Mouse (Mus musculus): Measurements from ENCODE around the gene Jak3.
A peak's percentile ranks its signal among the peaks of the same experiment; 100 is the strongest.

The Jak3 gene

DNA sequence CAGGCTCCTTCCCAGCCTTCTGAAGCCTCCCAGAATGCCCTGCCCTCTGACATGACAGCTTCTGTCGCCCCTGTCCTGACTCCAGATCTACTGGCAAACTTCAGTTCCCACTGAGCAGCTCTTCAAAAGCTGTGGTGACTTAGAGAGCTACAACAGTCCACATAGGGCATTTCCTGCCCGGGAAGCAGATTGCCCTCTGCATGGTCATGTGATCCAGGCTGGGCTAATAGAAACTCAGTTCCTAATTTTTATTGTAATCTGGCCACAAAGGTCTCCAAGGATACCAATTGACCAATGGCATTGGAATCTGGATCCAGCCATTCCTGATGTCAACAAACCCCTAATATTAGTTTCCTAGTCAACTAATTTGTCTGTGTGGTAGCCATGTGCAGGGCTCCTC, 44.2 kb upstream of the Jak3 start:
- no peaks in the 10 kb centered on the region for H3K36me3 ChIP-seq (ENCODE audit: insufficient read depth, low read length)
- peaks cover 44% of the 10 kb centered on the region for H3K27me3 ChIP-seq (ENCODE audit: insufficient read depth, low read length)
- peaks cover 77% of the 10 kb centered on the region for H3K4me1 ChIP-seq (replicated peaks; ENCODE audit: low read depth, low read length)
- no peak for TF ChIP-seq POU5F1 (IDR thresholded peaks at IDR 0.05; ENCODE audit: borderline replicate concordance, low read length)
- no peak for TF ChIP-seq CTCF (conservative IDR thresholded peaks at IDR 0.05; ENCODE audit: low read length)
- TF ChIP-seq NANOG (IDR thresholded peaks at IDR 0.05; ENCODE audit: borderline replicate concordance, low read length) = no peak
- no peak overlapping the region for H3K4me3 ChIP-seq (replicated peaks; ENCODE audit: low read length)
- no peaks in the 10 kb centered on the region for H3K9me3 ChIP-seq (ENCODE audit: low read length)

- peaks cover 73% of the 10 kb centered on the region for H3K4me1 ChIP-seq (replicated peaks; ENCODE audit: low read depth, low read length)
- H3K4me3 ChIP-seq (replicated peaks; ENCODE audit: low read length) = peak overlapping the region; percentile 30; the same call in 1 of the 2 replicates
- no peaks in the 10 kb centered on the region for H3K9me3 ChIP-seq (ENCODE audit: low read length)
- H3K36me3 ChIP-seq (ENCODE audit: insufficient read depth, low read length) = no peaks in the 10 kb centered on the region
- no peak for TF ChIP-seq POU5F1 (IDR thresholded peaks at IDR 0.05; ENCODE audit: borderline replicate concordance, low read length)
- no peak for TF ChIP-seq NANOG (IDR thresholded peaks at IDR 0.05; ENCODE audit: borderline replicate concordance, low read length)
- TF ChIP-seq CTCF (conservative IDR thresholded peaks at IDR 0.05; ENCODE audit: low read length) = no peak; the same call in 1 of the 2 replicates
- peaks cover 44% of the 10 kb centered on the region for H3K27me3 ChIP-seq (ENCODE audit: insufficient read depth, low read length)
Observed at GRCm38 (mm10) chr8:71633164-71633563, 42.9 kb upstream of the Jak3 start.

GRCm38 (mm10) chr8:71633981-71634667, 42.0 kb upstream of the Jak3 start:
- Histone ChIP-seq H3K9me3 (ENCODE audit: low read length) (no peaks in the 10 kb centered on the region), H3K4me3 (replicated peaks; ENCODE audit: low read length) (peak overlapping the region; percentile 45), H3K36me3 (ENCODE audit: insufficient read depth, low read length) (peaks cover under 1% of the 10 kb centered on the region; the same call in 1 of the 2 replicates), H3K4me1 (replicated peaks; ENCODE audit: low read depth, low read length) (peaks cover 74% of the 10 kb centered on the region), H3K27me3 (ENCODE audit: insufficient read depth, low read length) (peaks cover 44% of the 10 kb centered on the region)
- TF ChIP-seq CTCF (conservative IDR thresholded peaks at IDR 0.05; ENCODE audit: low read length) (no peak), NANOG (IDR thresholded peaks at IDR 0.05; ENCODE audit: borderline replicate concordance, low read length) (no peak), POU5F1 (IDR thresholded peaks at IDR 0.05; ENCODE audit: borderline replicate concordance, low read length) (no peak)

- Histone ChIP-seq H3K9me3 (ENCODE audit: low read length) (no peaks in the 10 kb centered on the region), H3K27me3 (ENCODE audit: insufficient read depth, low read length) (peaks cover 34% of the 10 kb centered on the region), H3K36me3 (ENCODE audit: insufficient read depth, low read length) (peaks cover 10% of the 10 kb centered on the region), H3K4me3 (replicated peaks; ENCODE audit: low read length) (no peak overlapping the region), H3K4me1 (replicated peaks; ENCODE audit: low read depth, low read length) (peaks cover 52% of the 10 kb centered on the region)
- no peak for TF ChIP-seq NANOG (IDR thresholded peaks at IDR 0.05; ENCODE audit: borderline replicate concordance, low read length)
Observed at GRCm38 (mm10) chr8:71637149-71638095, 38.7 kb upstream of the Jak3 start.

GRCm38 (mm10) chr8:71638321-71638720, 37.8 kb upstream of the Jak3 start:
- TF ChIP-seq CTCF (conservative IDR thresholded peaks at IDR 0.05; ENCODE audit: low read length) (no peak), NANOG (IDR thresholded peaks at IDR 0.05; ENCODE audit: borderline replicate concordance, low read length) (no peak), POU5F1 (IDR thresholded peaks at IDR 0.05; ENCODE audit: borderline replicate concordance, low read length) (no peak)
- Histone ChIP-seq H3K4me1 (replicated peaks; ENCODE audit: low read depth, low read length) (peaks cover 53% of the 10 kb centered on the region), H3K4me3 (replicated peaks; ENCODE audit: low read length) (no peak overlapping the region), H3K27me3 (ENCODE audit: insufficient read depth, low read length) (peaks cover 30% of the 10 kb centered on the region), H3K36me3 (ENCODE audit: insufficient read depth, low read length) (peaks cover 10% of the 10 kb centered on the region), H3K9me3 (ENCODE audit: low read length) (no peaks in the 10 kb centered on the region)

GRCm38 (mm10) chr8:71639318-71639717, 36.8 kb upstream of the Jak3 start:
- TF ChIP-seq NANOG (IDR thresholded peaks at IDR 0.05; ENCODE audit: borderline replicate concordance, low read length) = no peak
- no peak for TF ChIP-seq CTCF (conservative IDR thresholded peaks at IDR 0.05; ENCODE audit: low read length)
- no peak for TF ChIP-seq POU5F1 (IDR thresholded peaks at IDR 0.05; ENCODE audit: borderline replicate concordance, low read length)
- H3K4me3 ChIP-seq (replicated peaks; ENCODE audit: low read length) = no peak overlapping the region
- no peaks in the 10 kb centered on the region for H3K9me3 ChIP-seq (ENCODE audit: low read length)
- peaks cover 45% of the 10 kb centered on the region for H3K4me1 ChIP-seq (replicated peaks; ENCODE audit: low read depth, low read length)
- H3K36me3 ChIP-seq (ENCODE audit: insufficient read depth, low read length) = peaks cover 13% of the 10 kb centered on the region
- H3K27me3 ChIP-seq (ENCODE audit: insufficient read depth, low read length) = peaks cover 23% of the 10 kb centered on the region

DNA sequence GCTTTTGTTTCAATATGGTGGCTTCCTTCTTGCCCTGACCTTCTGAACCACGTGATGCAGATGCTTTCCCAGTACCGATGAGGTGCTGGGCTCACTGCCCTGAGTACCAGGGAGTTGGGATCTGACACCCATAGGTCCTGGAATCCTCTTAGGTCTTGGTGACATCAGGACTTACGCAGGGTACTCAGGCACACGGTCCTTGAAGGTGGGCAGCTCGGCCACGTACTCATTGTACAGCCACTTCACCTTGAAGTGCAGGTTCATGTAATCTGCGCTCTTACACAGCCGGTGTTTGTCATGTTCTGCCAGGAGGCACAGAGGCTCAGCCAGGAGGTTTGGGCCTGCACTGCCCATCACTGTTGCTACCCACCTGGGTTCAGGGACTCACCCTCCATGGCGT, 30.6 kb upstream of the Jak3 start:
- peaks cover 54% of the 10 kb centered on the region for H3K36me3 ChIP-seq (ENCODE audit: insufficient read depth, low read length)
- H3K4me1 ChIP-seq (replicated peaks; ENCODE audit: low read depth, low read length) = peaks cover 13% of the 10 kb centered on the region
- H3K27me3 ChIP-seq (ENCODE audit: insufficient read depth, low read length) = no peaks in the 10 kb centered on the region
- H3K4me3 ChIP-seq (replicated peaks; ENCODE audit: low read length) = no peak overlapping the region
- TF ChIP-seq NANOG (IDR thresholded peaks at IDR 0.05; ENCODE audit: borderline replicate concordance, low read length) (no peak), POU5F1 (IDR thresholded peaks at IDR 0.05; ENCODE audit: borderline replicate concordance, low read length) (no peak), CTCF (conservative IDR thresholded peaks at IDR 0.05; ENCODE audit: low read length) (no peak)
- no peaks in the 10 kb centered on the region for H3K9me3 ChIP-seq (ENCODE audit: low read length)

- TF ChIP-seq POU5F1 (IDR thresholded peaks at IDR 0.05; ENCODE audit: borderline replicate concordance, low read length) = no peak
- TF ChIP-seq NANOG (IDR thresholded peaks at IDR 0.05; ENCODE audit: borderline replicate concordance, low read length) = no peak
- no peak for TF ChIP-seq CTCF (conservative IDR thresholded peaks at IDR 0.05; ENCODE audit: low read length)
- peaks cover 49% of the 10 kb centered on the region for H3K27me3 ChIP-seq (ENCODE audit: insufficient read depth, low read length)
- no peaks in the 10 kb centered on the region for H3K9me3 ChIP-seq (ENCODE audit: low read length)
- peaks cover 38% of the 10 kb centered on the region for H3K36me3 ChIP-seq (ENCODE audit: insufficient read depth, low read length)
- H3K4me1 ChIP-seq (replicated peaks; ENCODE audit: low read depth, low read length) = peaks cover 35% of the 10 kb centered on the region
- H3K4me3 ChIP-seq (replicated peaks; ENCODE audit: low read length) = peak overlapping the region; percentile 59
Observed at GRCm38 (mm10) chr8:71654600-71654999, 21.5 kb upstream of the Jak3 start.

Measured in E14TG2a.4 (cell line).